Mouse (Mus musculus) c-Kit-positive CD71-positive TER-119-negative erythroid progenitor cells, embryonic 14.5 days (primary cell): ENCODE results near the gene 4933427D14Rik.

Experiments used
- DNase-seq: peaks from one replicate; pipeline ENCODE4 v3.0.0-alpha.2; 2013; ENCODE audit warnings: low read depth

Gene 4933427D14Rik

GRCm38 (mm10) chr11:72207204-72207833 lies at the start of gene 4933427D14Rik, which contains the start of gene Txndc17:
Gene 4933427D14Rik (minus strand): TSS chr11:72207459.
Gene Txndc17 (plus strand): TSS chr11:72207547.
- peak; percentile 70 for DNase-seq

DNA sequence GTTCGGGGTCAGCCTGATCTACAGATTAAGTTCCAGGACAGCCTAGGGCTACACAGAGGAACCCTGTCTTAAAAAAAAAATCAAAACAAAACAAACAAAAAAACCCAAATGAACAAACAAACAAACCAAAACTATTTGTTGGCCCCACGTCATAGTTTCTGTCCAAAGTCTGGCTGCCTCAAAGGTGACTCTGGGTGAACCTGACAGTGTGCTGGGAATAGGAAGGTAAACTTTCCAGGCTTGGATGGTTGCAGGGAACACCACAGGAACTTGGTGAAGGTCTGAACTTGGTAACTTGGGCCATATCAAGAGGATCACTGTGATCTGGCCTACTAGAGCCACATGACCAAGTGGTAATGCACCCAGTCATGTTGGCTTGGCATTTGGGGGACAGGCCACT lies 49.2 kb upstream of the 4933427D14Rik start:
- no peak for DNase-seq

DNA sequence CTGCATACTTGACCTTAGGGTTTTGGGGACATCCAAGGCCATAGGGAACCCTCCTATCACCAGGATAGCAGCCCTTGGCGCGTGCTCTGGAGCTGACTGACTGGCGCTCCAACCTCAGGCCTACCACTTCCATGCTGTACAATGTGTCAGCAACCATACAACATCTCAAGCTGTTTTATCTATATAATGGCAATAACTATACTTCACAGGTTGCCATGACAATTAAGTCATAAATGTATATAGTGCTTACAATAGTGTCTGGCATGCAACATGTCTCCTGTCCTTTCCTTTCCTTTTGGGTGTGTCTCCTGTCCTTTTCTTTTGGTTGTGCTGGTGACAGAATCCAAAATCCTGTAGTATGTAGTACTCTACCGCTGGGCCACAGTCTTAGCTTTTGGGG lies 48.4 kb upstream of the 4933427D14Rik start:
- DNase-seq = no peak

- no peak for DNase-seq
Measured at GRCm38 (mm10) chr11:72245196-72245753, 38.0 kb upstream of the 4933427D14Rik start.

DNA sequence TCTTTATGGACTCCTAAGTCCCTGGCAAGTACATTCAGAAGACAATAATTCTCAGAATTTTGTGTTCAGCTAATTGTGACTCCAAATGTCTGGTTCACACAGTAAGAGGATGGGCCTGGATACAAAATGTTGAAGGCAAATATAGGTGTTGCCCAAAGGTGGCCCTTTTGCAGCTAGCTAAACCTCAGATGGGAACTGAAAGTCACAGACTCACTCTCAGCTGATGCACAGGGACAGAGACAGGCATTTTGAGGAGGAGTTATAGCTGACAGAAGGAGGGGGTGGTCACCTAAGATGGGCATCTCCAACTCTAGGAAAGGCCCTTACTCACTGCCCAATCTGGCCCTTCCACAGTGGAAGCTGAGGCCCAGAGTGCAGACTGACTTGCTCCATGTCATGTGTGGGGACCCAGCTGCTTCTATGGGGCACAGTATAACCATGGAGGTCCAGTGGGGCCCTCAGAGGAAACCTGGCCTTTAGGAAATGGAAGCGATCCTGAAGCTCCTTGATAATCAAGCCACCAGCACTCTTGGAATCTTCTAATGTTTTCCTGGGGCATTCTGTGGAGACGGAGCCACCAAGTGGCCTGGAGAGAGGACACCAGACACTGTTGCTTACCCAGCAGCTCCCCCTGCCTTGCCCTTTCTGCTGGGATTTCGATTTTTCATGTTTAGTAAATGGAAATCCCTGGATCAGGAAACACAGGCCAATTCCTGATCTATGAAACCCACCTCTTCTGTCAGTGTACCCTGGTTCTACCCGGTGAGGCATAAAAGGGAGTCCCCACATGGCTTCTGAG lies 33.0 kb upstream of the 4933427D14Rik start:
- no peak for DNase-seq

GRCm38 (mm10) chr11:72234013-72234412 lies 26.8 kb upstream of the 4933427D14Rik start:
- DNase-seq = no peak

DNA sequence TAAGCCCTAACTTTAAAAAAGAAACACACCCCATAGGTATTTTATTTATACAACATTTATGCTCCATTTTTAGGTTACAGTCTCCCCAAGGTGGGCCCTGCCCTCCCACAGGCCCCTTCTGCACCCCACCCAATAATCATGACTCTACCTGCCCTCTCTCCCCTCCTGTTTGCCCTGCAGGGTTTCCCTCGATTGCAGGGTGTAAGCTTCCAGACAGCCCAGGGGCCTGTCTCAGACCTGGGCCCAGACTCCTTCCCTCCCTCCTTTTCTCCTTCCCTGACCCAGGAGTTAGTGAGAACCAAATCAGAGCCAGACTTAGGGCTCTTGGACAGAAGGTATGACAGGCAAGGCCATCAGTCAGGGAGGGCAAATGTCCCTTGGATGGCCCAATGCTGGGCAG lies 25.7 kb upstream of the 4933427D14Rik start:
- DNase-seq = no peak

GRCm38 (mm10) chr11:72232068-72232467 lies 24.8 kb upstream of the 4933427D14Rik start:
- DNase-seq = no peak

GRCm38 (mm10) chr11:72228513-72228912 lies 21.3 kb upstream of the 4933427D14Rik start:
- no peak for DNase-seq

DNA sequence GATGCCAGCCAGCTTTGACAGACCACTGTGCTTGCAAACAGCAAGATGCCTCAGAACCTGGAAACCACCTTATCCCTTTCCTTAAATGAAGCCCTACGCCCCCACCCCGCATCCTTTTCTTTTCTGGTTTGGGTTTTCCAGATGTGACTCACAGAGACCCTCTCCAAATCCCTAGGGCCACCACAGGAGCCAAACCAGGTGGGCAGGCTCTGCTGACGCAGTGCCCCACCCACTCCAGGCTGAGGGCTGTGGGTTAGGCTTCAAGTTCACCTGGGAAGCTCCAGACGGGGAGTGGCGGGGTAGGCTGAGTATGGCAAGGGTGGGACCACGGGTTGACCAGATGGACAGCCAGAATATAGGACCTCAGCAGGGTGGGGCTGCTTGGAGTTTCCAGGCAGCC lies 19.6 kb upstream of the 4933427D14Rik start:
- DNase-seq = no peak

DNA sequence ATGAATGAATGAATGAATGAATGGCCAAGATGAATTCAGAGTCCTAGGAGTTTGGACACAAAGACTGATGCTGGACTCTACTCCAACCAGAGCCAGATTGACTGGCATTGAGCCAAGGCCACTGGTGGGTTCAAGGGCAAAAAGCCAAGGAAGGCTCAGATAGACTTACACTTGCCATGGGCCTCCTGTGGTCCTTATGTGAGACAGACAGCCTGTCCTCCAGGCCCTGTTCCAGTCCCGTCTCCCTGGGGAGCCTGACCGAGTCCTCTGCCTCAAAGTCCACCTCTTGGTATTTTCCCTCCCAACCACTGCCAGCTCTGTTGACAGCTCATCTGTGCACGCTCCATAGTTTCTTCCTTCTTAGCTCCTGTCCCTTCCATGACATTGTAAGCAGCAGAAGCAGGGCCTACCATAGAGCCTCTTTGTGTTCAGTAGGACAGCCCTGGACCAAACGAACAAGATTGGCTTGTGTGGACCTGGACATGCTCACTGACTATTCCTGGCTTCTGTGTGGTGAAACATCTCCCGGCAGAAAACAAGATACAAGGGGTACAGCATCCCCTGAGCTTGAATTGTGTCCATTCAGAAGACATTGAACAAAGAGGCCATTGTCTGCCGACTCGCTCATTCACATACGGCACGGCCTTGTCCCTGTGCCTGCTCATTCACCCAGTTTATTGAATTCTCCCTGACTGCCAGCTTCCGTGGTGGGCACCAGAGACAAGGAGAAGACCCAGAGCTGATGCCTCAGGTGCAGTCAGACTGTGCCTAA lies 18.9 kb upstream of the 4933427D14Rik start:
- no peak for DNase-seq

- no peak for DNase-seq
Measured at GRCm38 (mm10) chr11:72224865-72225264, 17.6 kb upstream of the 4933427D14Rik start.

- no peak for DNase-seq
Measured at GRCm38 (mm10) chr11:72223414-72223813, 16.2 kb upstream of the 4933427D14Rik start.

DNA sequence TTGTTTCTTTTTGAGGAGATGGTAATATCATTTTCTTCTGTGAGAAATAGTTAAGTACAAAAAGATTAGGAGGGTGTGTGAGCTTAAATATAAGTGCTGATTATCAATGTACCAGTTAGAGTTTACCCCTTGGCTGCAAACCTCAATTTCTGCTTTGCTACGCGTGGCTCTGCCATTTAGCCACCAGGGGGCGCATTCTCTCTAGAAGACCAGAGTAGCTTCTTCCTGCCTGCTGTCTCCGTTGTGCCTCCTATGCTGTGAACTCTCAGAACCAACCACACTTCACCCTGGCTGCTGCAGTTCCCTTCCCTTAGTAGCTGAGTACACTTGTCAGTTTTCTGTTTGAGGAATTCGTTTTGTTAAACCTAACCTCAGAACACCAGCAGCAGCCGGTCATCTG lies 14.0 kb upstream of the 4933427D14Rik start:
- DNase-seq = peak; percentile 54

GRCm38 (mm10) chr11:72217116-72217515 lies 9.9 kb upstream of the 4933427D14Rik start:
- DNase-seq = no peak

DNA sequence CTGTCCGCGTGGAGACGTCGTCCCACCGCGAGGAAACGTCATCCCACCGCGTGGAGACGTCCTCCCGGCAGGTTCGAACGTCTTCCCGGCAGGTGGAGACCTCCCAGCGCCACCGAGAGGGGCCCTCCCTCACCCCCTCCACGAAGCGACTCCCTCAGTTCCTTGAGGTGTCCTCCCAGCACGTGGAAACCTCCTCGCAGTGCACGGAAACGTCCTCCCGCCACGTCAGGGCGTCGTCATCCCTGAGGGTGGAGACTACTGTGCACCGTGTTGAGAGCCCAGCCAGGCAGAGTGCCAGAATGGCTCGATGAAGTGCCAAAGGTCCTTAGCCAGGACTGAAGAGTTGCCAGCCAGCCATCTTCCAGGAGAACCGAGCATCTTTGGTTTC lies 8.1 kb upstream of the 4933427D14Rik start, which contains the start of gene Med31:
Gene Med31 (minus strand): TSS at position 183 of the 388 bp plus-strand sequence.
- no peak for DNase-seq

- peak; percentile 93 for DNase-seq
Measured at GRCm38 (mm10) chr11:72214591-72215409, 7.5 kb upstream of the 4933427D14Rik start.

GRCm38 (mm10) chr11:72207834-72208377 lies 647 bp upstream of the 4933427D14Rik start:
- no peak for DNase-seq

DNA sequence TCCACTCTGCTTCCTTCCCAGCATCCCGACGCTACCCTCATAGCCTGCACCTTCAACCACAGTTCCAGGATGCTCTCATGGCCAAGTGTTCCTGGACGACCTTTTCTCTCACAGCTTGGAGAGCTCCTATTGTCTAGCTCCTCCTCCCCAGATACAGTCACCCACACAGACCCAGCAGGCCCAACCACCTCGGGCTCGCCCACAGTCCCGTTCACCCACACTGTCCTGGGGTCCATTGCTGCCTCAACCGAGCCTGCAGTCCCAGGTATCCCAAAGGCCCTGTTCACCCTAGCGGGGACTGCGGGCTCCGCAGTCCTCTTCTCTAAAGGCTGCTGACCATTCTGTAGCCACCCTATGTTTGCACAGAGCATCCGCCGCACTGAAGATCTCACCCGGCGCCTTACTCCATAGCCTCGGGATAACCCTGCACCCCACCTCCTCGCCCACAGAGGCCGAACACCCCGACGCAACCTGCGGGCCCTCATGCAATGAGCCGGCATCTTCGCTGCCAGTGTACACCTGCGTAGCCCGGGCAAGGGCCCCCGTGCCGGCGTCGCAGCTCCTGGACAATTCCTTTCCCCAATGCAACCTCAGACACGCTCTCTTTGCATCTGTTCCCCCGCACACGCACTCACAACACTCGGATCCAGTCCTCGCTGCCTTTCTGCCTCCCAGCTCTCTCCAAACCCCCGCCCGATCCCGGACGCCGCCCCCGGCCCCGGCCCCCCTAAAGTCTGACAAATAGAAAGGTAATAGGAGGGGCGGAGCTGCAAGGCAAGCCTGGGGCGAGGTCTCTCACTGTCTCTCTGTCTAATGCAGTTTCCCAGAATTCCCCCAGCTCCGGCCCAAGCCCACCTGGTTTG lies 687 bp downstream of the 4933427D14Rik start, which contains the start of gene Gm43951:
Gene Gm43951 (minus strand): TSS at position 500 of the 863 bp plus-strand sequence.
- no peak for DNase-seq

- no peak for DNase-seq
Measured at GRCm38 (mm10) chr11:72205256-72205655, 2.0 kb downstream of the 4933427D14Rik start.
